Mouse (Mus musculus) layer of hippocampus, adult 8-10 months (tissue): ENCODE measurements around the gene Strip1. TPM values are rescaled to one million over a fixed set of nuclear protein-coding genes. Genes with fewer than 3 reads are reported as not detected.

ENCODE experiments used
- DNase-seq, 2 experiments: peaks; one replicate each; pipeline ENCODE4 v3.0.0; 2022; ENCODE audit warnings: low spot score in 2 of 2
- total RNA-seq, 4 experiments: library from RNA; stranded (reverse); gene quantifications; 2 replicates each; pipeline ENCODE4 v1.2.4; 2022

Gene Strip1
- total RNA-seq, 4 experiments from 2014 or later: 68.0 to 82.8 (median 70.7) TPM

DNA sequence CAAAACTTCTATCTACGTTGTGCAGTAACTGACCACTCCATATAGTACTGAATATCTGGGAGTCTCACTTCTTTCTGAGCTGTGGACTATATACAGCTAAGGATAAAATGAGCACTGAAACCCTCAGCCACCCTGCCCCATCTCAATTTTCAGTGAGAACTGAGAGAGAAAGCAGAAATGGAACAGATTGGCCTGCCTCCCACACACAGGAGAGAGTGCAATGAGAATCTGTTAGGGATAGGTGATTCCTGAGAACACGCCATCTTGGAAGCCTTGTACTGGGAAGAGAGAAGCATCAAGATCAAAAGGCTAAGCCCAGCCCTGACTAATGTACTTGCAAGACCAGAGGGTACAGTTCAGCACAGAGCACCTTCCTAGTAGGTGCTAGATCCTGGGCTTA is 2.9 kb downstream of the Strip1 start:
- DNase-seq: peak; percentile 46 to 62

- no peak for DNase-seq
Measured at GRCm38 (mm10) chr3:107627641-107628040, 3.9 kb downstream of the Strip1 start.

- no peak for DNase-seq
Measured at GRCm38 (mm10) chr3:107626751-107627150, 4.7 kb downstream of the Strip1 start.

DNA sequence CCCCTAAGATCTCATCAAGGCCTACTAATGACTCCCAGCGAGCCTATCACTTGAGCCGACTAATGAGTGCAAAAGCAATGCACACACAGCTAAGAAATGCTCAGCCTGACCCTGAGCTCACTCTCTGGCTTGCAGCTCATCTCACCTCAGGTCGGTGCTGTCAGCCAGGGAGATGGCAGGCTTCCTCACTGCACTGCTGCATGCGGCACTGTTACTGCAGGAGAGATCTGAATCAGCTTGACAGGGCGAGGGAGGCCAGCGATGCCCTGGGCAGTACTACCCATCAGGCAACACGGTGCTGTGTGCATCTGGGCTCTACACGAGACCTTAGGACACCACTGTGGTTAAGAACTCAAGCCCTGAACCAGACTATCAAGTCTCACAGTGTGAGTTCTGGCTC is 6.0 kb downstream of the Strip1 start:
- no peak for DNase-seq

DNA sequence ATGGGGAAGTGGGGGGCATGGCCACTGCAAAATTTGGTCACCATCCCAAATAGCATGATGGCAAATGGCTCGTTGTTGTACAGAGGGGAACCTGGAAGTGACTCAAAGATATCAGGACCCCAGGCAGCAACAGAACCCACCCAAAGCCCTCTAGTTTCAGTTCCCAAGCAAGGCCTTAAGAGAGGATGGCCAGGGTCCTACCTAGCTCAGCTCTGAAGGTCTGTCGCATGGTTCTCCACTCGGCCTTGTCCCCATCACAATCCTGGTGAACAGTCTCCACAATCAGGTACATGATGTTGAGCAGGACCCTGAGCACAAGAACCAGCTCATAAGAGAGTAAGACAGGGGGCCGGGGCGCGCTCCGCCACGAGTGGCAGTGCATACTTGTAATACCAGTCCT is 7.1 kb downstream of the Strip1 start:
- DNase-seq: no peak

- DNase-seq: no peak
Measured at GRCm38 (mm10) chr3:107622537-107622936, 9.0 kb downstream of the Strip1 start.

DNA sequence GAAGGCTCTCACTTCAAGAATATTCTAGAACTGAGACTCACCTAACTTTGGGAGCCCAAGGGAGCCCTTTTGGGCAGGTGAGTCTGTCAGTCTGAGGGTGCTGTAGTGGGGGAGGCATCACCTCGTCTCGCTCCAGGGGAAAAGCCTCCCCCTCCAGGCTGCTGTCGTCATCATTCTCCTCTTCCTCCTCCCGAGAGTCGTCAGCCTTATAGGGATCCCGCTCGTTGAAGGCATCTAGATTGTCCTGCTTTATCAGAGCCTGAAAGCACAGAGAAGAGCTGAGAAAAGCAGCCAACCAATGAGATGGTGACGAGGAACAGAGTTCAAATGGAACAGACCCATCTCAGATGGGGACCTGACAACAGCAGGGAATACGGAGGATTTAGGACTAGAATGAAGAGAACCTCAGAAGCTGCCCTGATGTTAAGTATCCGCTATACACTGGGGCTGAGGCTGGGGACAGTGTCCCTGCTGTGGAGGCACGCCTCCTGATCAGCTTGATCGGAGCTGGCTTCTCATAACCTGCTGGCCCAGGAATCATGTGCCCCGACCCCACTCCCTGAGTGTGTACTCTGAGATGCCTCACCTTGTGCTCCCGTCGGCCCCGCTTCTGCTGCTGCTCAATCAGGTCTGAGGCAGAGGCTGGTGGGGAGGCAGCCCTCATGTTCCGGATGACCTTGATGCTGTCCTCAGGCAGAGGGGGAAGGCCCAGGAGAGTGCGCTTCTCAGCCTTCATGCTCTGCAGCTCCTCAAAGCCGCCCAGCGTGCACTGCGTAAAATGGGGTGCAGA is 10.0 kb downstream of the Strip1 start:
- no peak for DNase-seq

DNA sequence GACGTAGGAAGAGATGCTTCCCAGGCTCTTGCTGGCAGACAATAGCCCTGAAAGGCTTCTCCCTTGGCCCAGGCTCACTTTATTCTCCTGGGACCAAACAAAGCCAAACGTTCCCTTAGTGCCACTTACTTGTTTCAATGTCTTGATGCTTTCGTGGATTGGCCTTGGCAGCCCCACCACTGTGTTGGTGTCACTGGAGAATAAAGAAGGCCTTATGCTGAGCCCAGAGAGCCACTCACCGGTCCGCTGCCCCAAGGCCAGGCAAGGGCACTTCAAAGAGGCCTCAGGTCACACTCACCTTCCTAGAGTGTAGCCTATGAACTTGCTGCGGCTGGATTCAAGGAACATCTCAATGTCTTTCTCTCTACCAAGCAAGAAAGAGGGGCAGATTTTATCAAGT is 11.6 kb downstream of the Strip1 start:
- DNase-seq: no peak

- DNase-seq: no peak
Measured at GRCm38 (mm10) chr3:107617800-107618199, 13.7 kb downstream of the Strip1 start.

- DNase-seq: peak; percentile 49 to 67
Measured at GRCm38 (mm10) chr3:107612902-107613525, 18.5 kb downstream of the Strip1 start.

- DNase-seq: no peak
Measured at GRCm38 (mm10) chr3:107611394-107611793, 20.1 kb downstream of the Strip1 start.

GRCm38 (mm10) chr3:107609376-107609775 is 22.1 kb downstream of the Strip1 start:
- DNase-seq: no peak

GRCm38 (mm10) chr3:107608808-107609207 is 22.7 kb downstream of the Strip1 start:
- DNase-seq: no peak

GRCm38 (mm10) chr3:107607221-107607620 is 24.3 kb downstream of the Strip1 start:
- DNase-seq: no peak

- DNase-seq: peak in 1 of 2 experiments; percentile 44
Measured at GRCm38 (mm10) chr3:107605304-107605703, 26.2 kb downstream of the Strip1 start.

DNA sequence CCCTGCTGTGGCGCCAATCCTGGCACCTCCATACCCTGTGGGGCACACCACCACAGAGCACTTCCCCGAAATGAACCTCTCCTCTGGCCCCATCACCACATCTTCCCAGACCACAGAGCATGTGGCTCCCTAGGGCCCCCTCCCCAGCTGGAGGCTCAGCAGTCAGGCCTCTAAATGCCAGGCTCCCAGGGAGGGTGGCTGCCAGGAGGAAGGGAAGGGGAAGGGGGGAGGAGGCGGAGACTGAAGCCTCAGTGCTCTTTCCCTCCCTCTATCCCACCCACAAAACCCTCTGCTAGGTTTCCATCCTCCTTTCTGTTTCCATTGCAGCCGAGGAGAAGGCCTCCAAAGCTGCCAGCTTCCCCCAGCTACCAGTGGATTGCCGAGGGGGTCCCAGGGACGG is 31.4 kb downstream of the Strip1 start:
- no peak for DNase-seq

DNA sequence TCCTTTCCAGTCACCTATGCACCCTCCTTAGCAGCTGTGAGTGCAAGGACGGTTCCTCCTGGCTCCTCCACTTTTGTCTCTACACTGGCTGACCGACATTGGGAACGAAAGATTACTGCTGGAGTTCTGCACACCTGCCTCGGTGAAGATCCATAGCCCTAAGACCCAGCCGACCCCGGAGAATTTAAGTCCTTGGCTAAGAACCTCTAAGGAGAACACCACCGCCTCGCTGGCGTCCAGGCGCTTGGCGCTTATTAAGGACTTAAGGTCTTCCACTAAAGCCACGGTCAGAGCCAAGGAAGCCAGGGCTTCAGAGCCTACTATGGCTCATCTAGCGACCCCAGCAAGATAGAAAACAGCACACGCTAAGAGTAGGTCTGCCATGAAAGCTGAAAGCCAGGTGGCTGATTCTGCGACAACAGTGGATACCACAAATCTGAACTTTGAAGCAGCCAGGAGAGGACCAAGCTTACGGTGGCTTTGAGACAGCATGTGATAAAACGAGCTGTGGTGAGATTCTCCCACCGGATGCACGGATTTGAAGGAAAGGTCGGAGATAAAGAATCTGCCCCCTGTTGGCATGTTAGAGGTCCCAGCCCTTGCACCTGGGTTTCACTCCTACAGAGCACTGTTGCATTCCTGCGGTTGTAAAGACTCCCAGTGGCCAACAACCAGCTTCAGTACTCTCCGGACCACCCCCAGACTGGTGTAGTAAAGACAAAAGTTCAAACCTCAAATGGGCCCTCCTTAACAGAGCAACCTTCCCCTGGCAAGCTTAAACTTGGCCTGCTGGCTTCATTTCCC is 33.7 kb downstream of the Strip1 start:
- DNase-seq: no peak

DNA sequence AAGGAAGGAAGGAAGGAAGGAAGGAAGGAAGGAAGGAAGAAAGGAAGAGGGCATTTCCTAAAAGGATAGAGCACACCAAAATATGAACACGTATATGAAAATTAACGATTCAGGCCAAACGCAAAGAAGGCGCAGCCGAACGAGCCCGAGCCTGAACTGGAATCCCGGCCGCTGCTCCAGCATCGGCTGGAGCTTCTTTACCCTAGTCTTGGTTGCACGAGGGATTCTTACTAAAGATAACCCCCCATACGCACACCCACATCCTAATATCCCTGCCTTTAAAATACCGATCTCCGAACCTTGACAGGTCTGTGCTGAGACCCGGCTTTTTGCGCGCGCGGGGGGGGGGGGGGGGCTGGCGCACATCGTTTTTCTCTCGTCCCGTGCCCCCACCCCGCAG is 34.4 kb downstream of the Strip1 start:
- DNase-seq: no peak

- no peak for DNase-seq
Measured at GRCm38 (mm10) chr3:107596559-107596958, 34.9 kb downstream of the Strip1 start.

GRCm38 (mm10) chr3:107595938-107596461 is 35.5 kb downstream of the Strip1 start:
- no peak for DNase-seq

DNA sequence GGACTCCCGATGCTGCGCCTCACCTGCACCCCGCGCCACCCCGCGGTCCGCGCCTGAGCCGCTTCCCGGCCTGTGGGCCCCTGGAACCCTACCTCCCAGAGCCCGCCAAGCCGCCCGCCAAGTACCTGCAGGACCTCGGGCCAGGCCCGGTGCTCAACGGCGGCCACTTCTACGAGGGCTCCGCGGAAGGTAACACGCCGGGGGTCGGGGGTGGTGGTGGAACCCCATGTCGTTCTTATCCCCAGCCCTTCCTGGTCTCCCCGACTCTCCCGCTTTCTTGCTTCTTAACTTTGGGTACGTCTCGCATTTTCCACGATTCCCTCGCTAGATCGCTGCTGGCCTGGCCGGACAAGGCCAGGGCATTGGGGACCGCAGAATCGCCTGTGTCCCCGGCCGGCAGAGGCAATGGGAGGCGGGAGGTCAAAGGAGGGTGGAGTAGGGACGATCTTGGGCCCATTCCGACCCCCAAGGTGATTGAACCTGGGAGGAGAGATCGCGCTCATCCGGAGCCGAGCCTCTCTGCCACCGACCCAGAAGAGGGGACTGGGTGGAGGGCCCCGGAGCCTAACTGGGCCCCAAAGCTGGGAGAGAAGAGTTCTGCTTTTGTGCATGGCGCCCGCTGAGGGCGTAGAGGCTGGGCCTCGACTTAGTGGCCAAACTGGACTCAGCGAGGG is 36.1 kb downstream of the Strip1 start:
- DNase-seq: no peak
